Mouse (Mus musculus): ENCODE results near the gene Nat9. TPM values are rescaled to one million over a fixed set of nuclear protein-coding genes. Genes with fewer than 3 reads are reported as not detected.

Gene Nat9
- polyA plus RNA-seq, 1 experiment, result 35.6 TPM

GRCm38 (mm10) chr11:115224889-115225288, 37.2 kb upstream of the Nat9 start:
- no peaks in the 10 kb centered on the region for H3K27me3 ChIP-seq (ENCODE audit: control insufficient read depth, insufficient read depth, low read length)
- TF ChIP-seq POLR2A (IDR thresholded peaks at IDR 0.05; ENCODE audit: low read depth, low read length) (no peak), CTCF (IDR thresholded peaks at IDR 0.05; ENCODE audit: extremely low read depth, insufficient read length, insufficient replicate concordance, low read depth, low read length) (peak; percentile 64; the same call in 1 of the 2 replicates)
- WGBS, result 55% methylated on average over 8 of the region's 8 CpGs
- 0 out of 2 replicates have a peak, but pooled peaks cover 1% of the 10 kb centered on the region for H3K36me3 ChIP-seq (ENCODE audit: control insufficient read depth, insufficient read depth, low read length)
- no peak overlapping the region for H3K27ac ChIP-seq (ENCODE audit: insufficient read depth, low read depth, low read length)
- H3K4me3 ChIP-seq (ENCODE audit: low read depth, low read length), result no peak overlapping the region
- H3K4me1 ChIP-seq (ENCODE audit: control insufficient read depth, insufficient read depth, insufficient read length, low read length), result peaks cover under 1% of the 10 kb centered on the region; the same call in 1 of the 2 replicates

DNA sequence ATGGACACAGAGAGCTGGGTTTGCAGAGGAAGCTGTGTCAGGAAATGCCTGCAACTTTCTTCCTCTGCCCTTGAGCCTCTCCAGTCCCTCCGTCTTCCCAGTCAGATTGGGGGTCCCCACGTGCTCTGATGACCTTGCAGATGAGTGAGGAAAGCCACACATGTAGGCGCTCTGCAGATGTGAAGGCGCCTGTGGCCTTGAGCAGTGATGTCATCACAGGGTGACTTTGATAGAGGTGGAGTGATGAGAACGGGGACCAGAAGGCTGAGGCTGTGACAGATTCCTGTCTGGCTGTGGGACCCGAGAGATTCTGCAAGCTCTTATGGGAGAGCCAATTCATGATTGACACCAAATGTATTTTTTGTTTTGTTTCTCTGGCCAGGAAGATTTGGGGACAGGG, 36.2 kb upstream of the Nat9 start:
- H3K4me3 ChIP-seq (ENCODE audit: low read depth, low read length), result no peak overlapping the region
- no peaks in the 10 kb centered on the region for H3K27me3 ChIP-seq (ENCODE audit: control insufficient read depth, insufficient read depth, low read length)
- WGBS, result 75% methylated on average over 6 of the region's 6 CpGs
- H3K27ac ChIP-seq (ENCODE audit: insufficient read depth, low read depth, low read length), result no peak overlapping the region
- H3K4me1 ChIP-seq (ENCODE audit: control insufficient read depth, insufficient read depth, insufficient read length, low read length), result peaks cover 9% of the 10 kb centered on the region; the same call in 1 of the 2 replicates
- TF ChIP-seq CTCF (IDR thresholded peaks at IDR 0.05; ENCODE audit: extremely low read depth, insufficient read length, insufficient replicate concordance, low read depth, low read length) (no peak), POLR2A (IDR thresholded peaks at IDR 0.05; ENCODE audit: low read depth, low read length) (no peak)
- H3K36me3 ChIP-seq (ENCODE audit: control insufficient read depth, insufficient read depth, low read length), result 0 out of 2 replicates have a peak, but pooled peaks cover 1% of the 10 kb centered on the region

- no peak for TF ChIP-seq POLR2A (IDR thresholded peaks at IDR 0.05; ENCODE audit: low read depth, low read length)
- TF ChIP-seq CTCF (IDR thresholded peaks at IDR 0.05; ENCODE audit: extremely low read depth, insufficient read length, insufficient replicate concordance, low read depth, low read length), result no peak
- Histone ChIP-seq H3K27me3 (ENCODE audit: control insufficient read depth, insufficient read depth, low read length) (no peaks in the 10 kb centered on the region), H3K4me1 (ENCODE audit: control insufficient read depth, insufficient read depth, insufficient read length, low read length) (peaks cover 13% of the 10 kb centered on the region; the same call in 1 of the 2 replicates), H3K27ac (ENCODE audit: insufficient read depth, low read depth, low read length) (no peak overlapping the region), H3K36me3 (ENCODE audit: control insufficient read depth, insufficient read depth, low read length) (0 out of 2 replicates have a peak, but pooled peaks cover 1% of the 10 kb centered on the region), H3K4me3 (ENCODE audit: low read depth, low read length) (no peak overlapping the region)
- 84% methylated on average over 11 of the region's 11 CpGs for WGBS
These were observed 35.8 kb upstream of the Nat9 start for GRCm38 (mm10) chr11:115223451-115223850.

DNA sequence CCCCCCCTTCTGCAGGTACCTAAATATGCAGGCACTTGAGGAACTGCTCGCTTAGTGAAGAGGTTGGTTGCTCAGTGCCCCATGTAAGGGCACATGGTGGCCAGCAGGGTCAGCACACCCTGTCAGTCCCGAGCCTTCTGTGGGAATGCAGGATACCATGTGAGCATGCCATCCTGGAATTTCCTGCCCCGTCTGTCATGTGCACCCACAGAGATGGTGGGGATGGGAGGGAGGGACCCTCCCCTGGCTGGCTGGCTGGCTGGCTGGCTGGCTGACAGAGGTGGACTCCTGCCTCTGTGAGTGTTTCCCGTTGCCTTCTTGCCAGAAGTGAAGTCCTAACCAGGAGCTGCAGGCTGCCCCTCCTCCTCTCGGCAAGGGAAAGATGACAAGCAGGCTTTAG, 34.9 kb upstream of the Nat9 start:
- no peak overlapping the region for H3K27ac ChIP-seq (ENCODE audit: insufficient read depth, low read depth, low read length)
- no peak overlapping the region for H3K4me3 ChIP-seq (ENCODE audit: low read depth, low read length)
- H3K4me1 ChIP-seq (ENCODE audit: control insufficient read depth, insufficient read depth, insufficient read length, low read length), result peaks cover 13% of the 10 kb centered on the region; the same call in 1 of the 2 replicates
- TF ChIP-seq CTCF (IDR thresholded peaks at IDR 0.05; ENCODE audit: extremely low read depth, insufficient read length, insufficient replicate concordance, low read depth, low read length), result no peak
- TF ChIP-seq POLR2A (IDR thresholded peaks at IDR 0.05; ENCODE audit: low read depth, low read length), result no peak
- WGBS, result 73% methylated on average over 5 of the region's 5 CpGs
- H3K27me3 ChIP-seq (ENCODE audit: control insufficient read depth, insufficient read depth, low read length), result no peaks in the 10 kb centered on the region
- H3K36me3 ChIP-seq (ENCODE audit: control insufficient read depth, insufficient read depth, low read length), result no peaks in the 10 kb centered on the region

DNA sequence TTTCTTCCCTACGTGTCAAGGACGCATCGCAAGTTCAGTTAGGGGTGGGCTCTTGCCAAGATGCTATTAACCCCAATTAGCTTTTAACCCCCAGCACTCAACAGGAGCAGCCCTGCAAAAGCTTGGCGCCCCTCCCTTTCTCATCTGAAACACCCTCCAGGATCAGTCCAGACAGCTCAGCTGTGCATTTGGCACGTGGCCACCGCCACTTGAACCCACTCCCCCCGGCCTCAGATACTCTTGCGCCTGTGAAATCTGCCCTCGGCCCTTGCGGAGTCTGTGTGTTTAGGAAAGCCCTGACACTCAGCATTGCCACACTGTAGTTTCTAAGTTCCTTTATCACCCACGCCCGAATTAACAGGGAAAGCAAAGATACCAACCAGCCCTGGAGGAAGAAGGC, 34.4 kb upstream of the Nat9 start:
- no peak for TF ChIP-seq CTCF (IDR thresholded peaks at IDR 0.05; ENCODE audit: extremely low read depth, insufficient read length, insufficient replicate concordance, low read depth, low read length)
- TF ChIP-seq POLR2A (IDR thresholded peaks at IDR 0.05; ENCODE audit: low read depth, low read length), result no peak
- Histone ChIP-seq H3K4me1 (ENCODE audit: control insufficient read depth, insufficient read depth, insufficient read length, low read length) (peaks cover 13% of the 10 kb centered on the region; the same call in 1 of the 2 replicates), H3K36me3 (ENCODE audit: control insufficient read depth, insufficient read depth, low read length) (no peaks in the 10 kb centered on the region), H3K4me3 (ENCODE audit: low read depth, low read length) (no peak overlapping the region), H3K27ac (ENCODE audit: insufficient read depth, low read depth, low read length) (no peak overlapping the region), H3K27me3 (ENCODE audit: control insufficient read depth, insufficient read depth, low read length) (no peaks in the 10 kb centered on the region)
- WGBS, result 65% methylated on average over 12 of the region's 12 CpGs

DNA sequence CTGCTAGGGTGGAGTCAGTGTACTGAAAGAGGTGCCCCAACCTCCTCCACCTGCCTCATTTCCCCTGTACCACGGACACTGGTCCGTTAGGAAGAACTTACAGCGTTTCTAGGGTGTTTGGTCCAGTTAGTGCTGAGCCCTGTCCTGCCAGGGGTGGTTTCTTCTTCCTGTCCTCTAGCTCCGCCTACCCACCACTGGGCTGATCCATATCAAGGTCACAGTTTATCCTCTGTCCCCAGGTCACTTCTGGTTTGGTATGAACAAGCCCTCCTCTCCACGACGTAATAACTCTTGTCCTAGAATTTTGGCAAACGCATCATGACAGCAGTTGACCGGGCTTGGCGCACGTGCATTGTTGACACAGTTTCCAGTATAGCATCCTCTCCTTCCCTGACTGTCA, 32.0 kb upstream of the Nat9 start:
- H3K4me1 ChIP-seq (ENCODE audit: control insufficient read depth, insufficient read depth, insufficient read length, low read length), result peaks cover 13% of the 10 kb centered on the region; the same call in 1 of the 2 replicates
- H3K27ac ChIP-seq (ENCODE audit: insufficient read depth, low read depth, low read length), result peak overlapping the region; percentile 4; the same call in 1 of the 2 replicates
- no peaks in the 10 kb centered on the region for H3K36me3 ChIP-seq (ENCODE audit: control insufficient read depth, insufficient read depth, low read length)
- no peak overlapping the region for H3K4me3 ChIP-seq (ENCODE audit: low read depth, low read length)
- 56% methylated on average over 10 of the region's 10 CpGs for WGBS
- H3K27me3 ChIP-seq (ENCODE audit: control insufficient read depth, insufficient read depth, low read length), result no peaks in the 10 kb centered on the region
- TF ChIP-seq POLR2A (IDR thresholded peaks at IDR 0.05; ENCODE audit: low read depth, low read length) (no peak), CTCF (IDR thresholded peaks at IDR 0.05; ENCODE audit: extremely low read depth, insufficient read length, insufficient replicate concordance, low read depth, low read length) (no peak)

GRCm38 (mm10) chr11:115219263-115219662, 31.6 kb upstream of the Nat9 start:
- no peaks in the 10 kb centered on the region for H3K27me3 ChIP-seq (ENCODE audit: control insufficient read depth, insufficient read depth, low read length)
- no peak overlapping the region for H3K4me3 ChIP-seq (ENCODE audit: low read depth, low read length)
- WGBS, result 16% methylated on average over 9 of the region's 9 CpGs
- no peak for TF ChIP-seq POLR2A (IDR thresholded peaks at IDR 0.05; ENCODE audit: low read depth, low read length)
- no peak for TF ChIP-seq CTCF (IDR thresholded peaks at IDR 0.05; ENCODE audit: extremely low read depth, insufficient read length, insufficient replicate concordance, low read depth, low read length)
- peak overlapping the region; percentile 26 for H3K27ac ChIP-seq (ENCODE audit: insufficient read depth, low read depth, low read length)
- H3K36me3 ChIP-seq (ENCODE audit: control insufficient read depth, insufficient read depth, low read length), result no peaks in the 10 kb centered on the region
- H3K4me1 ChIP-seq (ENCODE audit: control insufficient read depth, insufficient read depth, insufficient read length, low read length), result peaks cover 13% of the 10 kb centered on the region; the same call in 1 of the 2 replicates
